Comparison of ENCODE assay signal across 8 mouse cellular contexts in genomic region chr2:49720343-49720742, GRCm38 (mm10).
A peak's percentile ranks its signal among the peaks of the same experiment; 100 is the strongest.
DNase-seq lines count a peak whose midpoint lies in the region; ATAC-seq and TF ChIP-seq lines count a peak whose summit lies in the region.
"Had no signal": no experiment of that assay in that cellular context is flagged by ENCODE, and none has a peak within 500 bp of the region (broad histone marks: within the 10 kb centered on the region; RNA-seq: fewer than 3 reads in every experiment).

No protein-coding gene starts in this region.

- H3K27ac ChIP-seq in lung, embryonic 14.5 days (ENCODE audit: low read depth), result no peak overlapping the region
- H3K27ac ChIP-seq in forebrain, embryonic 13.5 days, result peak overlapping the region; percentile 95
- peak overlapping the region; percentile 85 for H3K27ac ChIP-seq in hindbrain, embryonic 14.5 days
- peak overlapping the region; percentile 66 for H3K27ac ChIP-seq in neural tube, embryonic 12.5 days

- ATAC-seq in lung, embryonic 14.5 days (ENCODE audit: insufficient read depth), result no peak
- ATAC-seq in forebrain, embryonic 13.5 days, result no peak
- ATAC-seq in hindbrain, embryonic 14.5 days (ENCODE audit: low FRiP score), result no peak
- ATAC-seq in neural tube, embryonic 12.5 days (ENCODE audit: low FRiP score, low read depth), result no peak
- ATAC-seq in megakaryocyte-erythroid progenitor cell, adult 5-6 weeks (replicated peaks; ENCODE audit: low FRiP score, low TSS enrichment, poor library complexity, severe bottlenecking), result no peak
- ATAC-seq: Patski had no signal

- H3K4me2 ChIP-seq in lung, embryonic 14.5 days, result peak overlapping the region; percentile 30
- H3K4me2 ChIP-seq in forebrain, embryonic 13.5 days, result peak overlapping the region; percentile 42
- H3K4me2 ChIP-seq in hindbrain, embryonic 14.5 days (replicated peaks), result peak overlapping the region; percentile 8
- H3K4me2 ChIP-seq in neural tube, embryonic 12.5 days (replicated peaks), result peak overlapping the region; percentile 35

- DNase-seq in lung, embryonic 14.5 days, result peak; percentile 44
- no peak for DNase-seq in lung, postnatal 36 days
- DNase-seq in hindbrain, embryonic 14.5 days (ENCODE audit: low spot score), result no peak
- DNase-seq in ovary, adult 18-20 months (ENCODE audit: low spot score), result no peak

- H3K36me3 ChIP-seq in lung, embryonic 14.5 days (ENCODE audit: insufficient read depth), result no peaks in the 10 kb centered on the region
- peaks cover 45% of the 10 kb centered on the region for H3K36me3 ChIP-seq in forebrain, embryonic 13.5 days (ENCODE audit: poor library complexity, severe bottlenecking)
- H3K36me3 ChIP-seq in hindbrain, embryonic 14.5 days (replicated peaks; ENCODE audit: control insufficient read depth, insufficient read depth), result peaks cover 32% of the 10 kb centered on the region
- peaks cover 38% of the 10 kb centered on the region for H3K36me3 ChIP-seq in neural tube, embryonic 12.5 days

- no peak overlapping the region for H3K9ac ChIP-seq in lung, embryonic 14.5 days
- peak overlapping the region; percentile 31 for H3K9ac ChIP-seq in forebrain, embryonic 13.5 days
- peak overlapping the region; percentile 16; the same call in 1 of the 2 replicates for H3K9ac ChIP-seq in hindbrain, embryonic 14.5 days
- H3K9ac ChIP-seq in neural tube, embryonic 12.5 days, result no peak overlapping the region

- no peak for TF ChIP-seq CTCF in lung, embryonic 14.5 days (IDR thresholded peaks at IDR 0.05; ENCODE audit: low read depth)

- no peaks in the 10 kb centered on the region for H3K4me1 ChIP-seq in lung, embryonic 14.5 days (ENCODE audit: insufficient read depth)
- H3K4me1 ChIP-seq in forebrain, embryonic 13.5 days, result peaks cover 56% of the 10 kb centered on the region
- H3K4me1 ChIP-seq in hindbrain, embryonic 14.5 days (replicated peaks; ENCODE audit: control insufficient read depth, insufficient read depth, low read length), result peaks cover 53% of the 10 kb centered on the region
- peaks cover 51% of the 10 kb centered on the region for H3K4me1 ChIP-seq in neural tube, embryonic 12.5 days

- 35% methylated on average over 9 of the region's 9 CpGs for WGBS in lung, embryonic 14.5 days
- 21% methylated on average over 9 of the region's 9 CpGs for WGBS in forebrain, embryonic 13.5 days
- 37% methylated on average over 9 of the region's 9 CpGs for WGBS in hindbrain, embryonic 14.5 days
- 56% methylated on average over 9 of the region's 9 CpGs for WGBS in neural tube, embryonic 12.5 days

- no peaks in the 10 kb centered on the region for H3K9me3 ChIP-seq in lung, embryonic 14.5 days (ENCODE audit: low read depth, low read length)
- H3K9me3 ChIP-seq in forebrain, embryonic 13.5 days (replicated peaks), result no peaks in the 10 kb centered on the region
- no peaks in the 10 kb centered on the region for H3K9me3 ChIP-seq in hindbrain, embryonic 14.5 days (ENCODE audit: control insufficient read depth, low read length)
- no peaks in the 10 kb centered on the region for H3K9me3 ChIP-seq in neural tube, embryonic 12.5 days

- no peak overlapping the region for H3K4me3 ChIP-seq in lung, embryonic 14.5 days (ENCODE audit: low read depth, low read length)
- no peak overlapping the region for H3K4me3 ChIP-seq in forebrain, embryonic 13.5 days
- H3K4me3 ChIP-seq in hindbrain, embryonic 14.5 days (replicated peaks; ENCODE audit: low read length), result no peak overlapping the region
- H3K4me3 ChIP-seq in neural tube, embryonic 12.5 days, result no peak overlapping the region

- no peaks in the 10 kb centered on the region for H3K27me3 ChIP-seq in lung, embryonic 14.5 days (ENCODE audit: insufficient read depth, low read length)
- H3K27me3 ChIP-seq in forebrain, embryonic 13.5 days, result no peaks in the 10 kb centered on the region
- no peaks in the 10 kb centered on the region for H3K27me3 ChIP-seq in hindbrain, embryonic 14.5 days (ENCODE audit: control insufficient read depth, insufficient read depth, low read length)
- no peaks in the 10 kb centered on the region for H3K27me3 ChIP-seq in neural tube, embryonic 12.5 days (replicated peaks)
- H3K27me3 ChIP-seq: Patski had no signal

Comparison
In these comparisons a context has a peak if more than half of its experiments do, and no peak if none do; other contexts are left out.
1. H3K9ac ChIP-seq: peak in forebrain, embryonic 13.5 days (single experiment) and hindbrain, embryonic 14.5 days (single experiment); none in lung, embryonic 14.5 days (single experiment) and neural tube, embryonic 12.5 days (single experiment).
2. Peak in every context shown above with its lines, with median percentiles within 50 percentile points of each other: H3K4me2 ChIP-seq.